Mouse (Mus musculus) limb, embryonic 15.5 days (tissue): ENCODE measurements around the gene Ireb2. TPM values are rescaled to one million over a fixed set of nuclear protein-coding genes. Genes with fewer than 3 reads are reported as not detected.
"Not testable (repeated sequence)": the region's sequence is repeated elsewhere in the genome, so short reads cannot be mapped to it uniquely, and the experiment has no call there.

Experiments used
- ATAC-seq: fragments of 200-750 bp; cut with Nextera tagmentation; 2 replicates; pipeline ENCODE4 v1.8.0; 2017; ENCODE audit warnings: low read depth, moderate TSS enrichment; ENCODE audit not compliant: insufficient number of reproducible peaks, low FRiP score, low TSS enrichment
- H3K27ac ChIP-seq: fragments of 300-500 bp; sonication (generic); 2 replicates; pipeline ENCODE4 v1.5.1; 2015; ENCODE audit warnings: moderate library complexity, mild to moderate bottlenecking, inconsistent platforms
- H3K27me3 ChIP-seq: fragments of 300-500 bp; sonication (generic); 2 replicates; pipeline ENCODE4 v1.6.1; 2015; ENCODE audit warnings: inconsistent platforms
- H3K36me3 ChIP-seq: fragments of 300-500 bp; sonication (generic); 2 replicates; pipeline ENCODE4 v1.6.1; 2015; ENCODE audit warnings: inconsistent platforms
- H3K4me1 ChIP-seq: fragments of 300-500 bp; sonication (generic); 2 replicates; pipeline ENCODE4 v1.6.1; 2015; ENCODE audit warnings: inconsistent platforms
- H3K4me2 ChIP-seq: fragments of 300-500 bp; sonication (generic); 2 replicates; pipeline ENCODE4 v1.6.1; 2015; ENCODE audit warnings: mild to moderate bottlenecking, inconsistent platforms
- H3K4me3 ChIP-seq: fragments of 300-500 bp; sonication (generic); 2 replicates; pipeline ENCODE4 v1.5.1; 2015; ENCODE audit warnings: mild to moderate bottlenecking, inconsistent platforms
- H3K9ac ChIP-seq: fragments of 300-500 bp; sonication (generic); 2 replicates; pipeline ENCODE4 v1.6.1; 2015; ENCODE audit warnings: inconsistent platforms
- H3K9me3 ChIP-seq: fragments of 300-500 bp; sonication (generic); 2 replicates; pipeline ENCODE4 v1.6.1; 2016; ENCODE audit warnings: inconsistent platforms
- WGBS: fragments of 180-500 bp; shearing (Covaris S2); methylation state at CpG from one replicate; pipeline ENCODE4 v1.1.7; 2015; 5-methylcytosine and 5-hydroxymethylcytosine counted together
- polyA plus RNA-seq: library from polyadenylated mRNA; unstranded; fragments of >200 nt; fragmentation: Nextera tagmentation; extraction: Ambion mirVana; gene quantifications from 2 replicates; pipeline ENCODE4 v1.2.1, GENCODE M21; 2015

Ireb2 gene
- polyA plus RNA-seq, result 23.2 and 26.6 TPM in 2 replicates

DNA sequence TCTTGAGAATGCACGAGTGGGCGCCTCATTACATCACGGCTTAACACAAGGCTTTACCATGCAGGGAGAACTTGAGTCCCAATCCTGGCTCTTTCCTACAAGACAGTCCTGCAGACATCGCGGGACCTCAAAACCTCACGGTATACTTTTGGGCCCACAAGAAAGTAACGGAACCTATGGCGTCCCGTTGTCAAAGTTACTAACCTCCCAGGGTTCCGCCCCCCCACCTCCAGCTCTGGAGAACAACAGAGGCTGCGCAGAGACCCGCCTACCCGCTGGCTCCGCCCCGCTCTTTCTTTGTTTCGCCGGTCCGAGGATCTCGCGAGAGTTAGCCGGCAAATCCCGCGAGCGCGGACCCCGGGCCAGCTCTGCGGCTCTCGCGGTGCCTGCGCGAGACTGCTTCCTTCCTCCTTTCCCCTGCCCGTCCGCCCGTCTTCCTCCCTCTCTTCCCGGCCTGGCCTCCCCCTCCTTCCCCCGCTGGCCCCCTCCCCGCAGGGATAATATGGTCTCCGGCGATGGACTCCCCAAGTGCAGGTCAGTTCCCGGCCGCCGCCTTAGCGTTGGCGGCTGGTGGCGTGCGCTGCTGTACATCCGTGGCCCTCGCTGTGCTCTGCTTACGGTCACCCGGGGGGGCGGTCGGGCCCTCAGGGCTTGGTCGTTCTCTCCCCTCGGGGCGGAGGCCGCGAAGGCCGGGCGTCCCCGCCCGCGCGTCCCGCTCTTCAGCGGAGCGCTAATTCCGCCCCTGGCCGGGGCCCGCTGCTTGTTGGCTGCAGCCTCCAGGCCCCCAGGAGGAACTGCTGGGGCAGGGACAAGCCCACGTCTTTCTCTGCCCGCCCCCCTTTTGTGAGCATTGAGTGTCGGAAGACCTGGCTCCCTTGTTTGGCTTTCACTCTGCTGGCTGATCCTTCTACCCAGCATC is at the start of gene Ireb2:
Gene Ireb2 (plus strand): TSS at position 427 of the 919 bp plus-strand sequence.
- Histone ChIP-seq H3K4me2 (peak within 1 kb of the TSS; percentile 62), H3K9ac (peak within 1 kb of the TSS; percentile 99), H3K4me3 (peak within 1 kb of the TSS; percentile 90), H3K36me3 (peaks cover 19% of the 10 kb centered on the region), H3K27me3 (no peaks in the 10 kb centered on the region), H3K9me3 (no peaks in the 10 kb centered on the region), H3K27ac (peak within 1 kb of the TSS; percentile 91), H3K4me1 (peaks cover 14% of the 10 kb centered on the region)
- WGBS, result under 1% methylated on average over 72 of the region's 72 CpGs
- peak; percentile 95 for ATAC-seq

GRCm38 (mm10) chr9:54816508-54817201 is 46.9 kb upstream of the Ireb2 start:
- no peaks in the 10 kb centered on the region for H3K36me3 ChIP-seq
- ATAC-seq, result no peak
- 43% methylated on average over 10 of the region's 10 CpGs for WGBS
- no peak overlapping the region for H3K9ac ChIP-seq
- H3K9me3 ChIP-seq, result no peaks in the 10 kb centered on the region
- no peaks in the 10 kb centered on the region for H3K27me3 ChIP-seq
- no peak overlapping the region for H3K27ac ChIP-seq
- H3K4me3 ChIP-seq, result no peak overlapping the region
- H3K4me2 ChIP-seq, result no peak overlapping the region
- H3K4me1 ChIP-seq, result peaks cover 15% of the 10 kb centered on the region

GRCm38 (mm10) chr9:54821442-54822100 is 42.0 kb upstream of the Ireb2 start:
- peaks cover 12% of the 10 kb centered on the region for H3K4me1 ChIP-seq
- H3K27me3 ChIP-seq, result no peaks in the 10 kb centered on the region
- H3K9me3 ChIP-seq, result no peaks in the 10 kb centered on the region
- H3K4me3 ChIP-seq, result no peak overlapping the region
- H3K27ac ChIP-seq, result no peak overlapping the region
- ATAC-seq, result 0 out of 2 replicates have a peak, but pooled peaks have one; percentile 55
- H3K4me2 ChIP-seq, result no peak overlapping the region
- H3K36me3 ChIP-seq, result no peaks in the 10 kb centered on the region
- no peak overlapping the region for H3K9ac ChIP-seq
- WGBS, result 37% methylated on average over 5 of the region's 5 CpGs

DNA sequence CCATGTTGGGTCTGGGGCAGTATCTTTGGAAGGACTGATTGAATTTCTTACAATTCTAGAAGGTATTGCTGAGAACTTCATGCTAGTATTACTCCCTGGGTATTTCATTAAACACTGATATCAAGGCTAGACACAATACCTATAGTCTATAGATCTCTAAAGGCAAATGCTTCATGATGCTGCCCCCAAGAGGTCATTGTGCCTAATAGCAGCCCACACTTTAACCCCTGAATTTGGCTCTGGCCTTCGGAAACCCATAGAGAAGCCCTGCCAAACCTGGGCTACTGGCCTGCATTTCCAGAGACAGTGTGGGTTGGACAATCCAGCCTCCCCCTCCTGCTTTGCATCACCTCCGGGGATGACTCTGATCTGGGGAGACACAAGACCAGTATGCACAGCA is 33.8 kb upstream of the Ireb2 start:
- no peak overlapping the region for H3K4me3 ChIP-seq
- H3K4me1 ChIP-seq, result no peaks in the 10 kb centered on the region
- H3K4me2 ChIP-seq, result no peak overlapping the region
- no peak overlapping the region for H3K27ac ChIP-seq
- no peaks in the 10 kb centered on the region for H3K27me3 ChIP-seq
- 12% methylated on average over 2 of the region's 2 CpGs for WGBS
- no peaks in the 10 kb centered on the region for H3K36me3 ChIP-seq
- ATAC-seq, result no peak
- no peaks in the 10 kb centered on the region for H3K9me3 ChIP-seq
- H3K9ac ChIP-seq, result no peak overlapping the region

DNA sequence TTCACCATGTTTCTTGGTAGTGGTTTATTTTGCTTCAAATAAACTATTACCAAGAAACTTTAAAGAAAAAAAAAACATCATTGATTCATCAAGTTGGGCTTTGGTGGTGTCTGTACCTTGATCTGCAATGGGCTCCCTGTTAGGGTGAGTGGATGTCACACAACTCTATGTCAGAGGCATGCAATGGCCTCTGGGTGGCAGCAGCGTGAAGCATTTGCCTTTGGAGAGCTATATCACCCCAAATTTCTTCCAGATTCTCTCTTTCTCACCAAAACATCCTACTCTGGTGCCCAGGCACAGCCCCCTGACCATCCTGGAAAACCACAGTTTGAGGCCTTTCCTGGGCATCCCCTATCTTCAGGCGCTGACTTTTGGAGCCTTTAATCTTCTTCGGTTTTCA is 33.0 kb upstream of the Ireb2 start:
- Histone ChIP-seq H3K4me1 (no peaks in the 10 kb centered on the region), H3K4me3 (no peak overlapping the region), H3K9me3 (no peaks in the 10 kb centered on the region), H3K36me3 (no peaks in the 10 kb centered on the region), H3K27me3 (no peaks in the 10 kb centered on the region), H3K27ac (no peak overlapping the region), H3K4me2 (no peak overlapping the region), H3K9ac (no peak overlapping the region)
- ATAC-seq, result no peak
- WGBS, result 42% methylated on average over 3 of the region's 3 CpGs

GRCm38 (mm10) chr9:54833831-54834230 is 29.8 kb upstream of the Ireb2 start:
- H3K27me3 ChIP-seq, result peaks cover 3% of the 10 kb centered on the region; the same call in 1 of the 2 replicates
- no peaks in the 10 kb centered on the region for H3K36me3 ChIP-seq
- no peak for ATAC-seq
- H3K4me3 ChIP-seq, result no peak overlapping the region
- H3K9me3 ChIP-seq, result no peaks in the 10 kb centered on the region
- H3K9ac ChIP-seq, result no peak overlapping the region
- H3K4me1 ChIP-seq, result no peaks in the 10 kb centered on the region
- WGBS, result 65% methylated on average over 1 of the region's 1 CpGs
- H3K4me2 ChIP-seq, result no peak overlapping the region
- H3K27ac ChIP-seq, result no peak overlapping the region

DNA sequence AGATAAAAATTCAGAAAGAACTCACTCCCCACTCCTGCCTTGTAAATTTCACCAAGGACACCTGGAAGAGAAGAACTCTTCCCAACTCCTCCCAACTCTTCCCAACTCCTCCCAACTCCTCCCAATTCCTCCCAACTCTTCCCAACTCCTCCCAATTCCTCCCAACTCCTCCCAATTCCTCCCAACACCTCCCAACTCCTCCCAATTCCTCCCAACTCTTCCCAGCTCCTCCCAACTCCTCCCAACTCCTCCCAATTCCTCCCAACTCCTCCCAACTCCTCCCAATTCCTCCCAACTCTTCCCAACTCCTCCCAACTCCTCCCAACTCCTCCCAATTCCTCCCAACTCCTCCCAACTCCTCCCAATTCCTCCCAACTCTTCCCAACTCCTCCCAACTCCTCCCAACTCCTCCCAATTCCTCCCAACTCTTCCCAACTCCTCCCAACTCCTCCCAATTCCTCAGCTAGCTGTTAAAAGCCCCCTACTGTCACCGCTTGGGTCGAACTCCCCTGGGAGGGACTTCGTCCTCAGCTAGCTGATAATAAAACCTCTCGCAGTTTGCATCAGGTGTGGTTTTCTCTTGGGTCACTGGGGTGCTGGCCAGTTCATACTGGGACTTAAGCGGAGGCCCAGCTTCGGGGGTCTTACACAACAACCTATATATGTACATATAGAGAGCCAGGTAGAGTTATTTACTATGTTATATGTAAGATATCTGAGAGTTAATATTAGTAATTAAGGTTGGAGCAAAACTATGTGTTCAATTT is 27.5 kb upstream of the Ireb2 start:
- ATAC-seq, H3K9me3 ChIP-seq, H3K4me2 ChIP-seq, H3K27ac ChIP-seq, H3K27me3 ChIP-seq, H3K4me1 ChIP-seq, H3K36me3 ChIP-seq, H3K9ac ChIP-seq, H3K4me3 ChIP-seq: not testable (repeated sequence)
- WGBS, result 75% methylated on average over 6 of the region's 6 CpGs

GRCm38 (mm10) chr9:54837835-54838234 is 25.8 kb upstream of the Ireb2 start:
- 58% methylated on average over 7 of the region's 7 CpGs for WGBS
- Histone ChIP-seq H3K4me3 (no peak overlapping the region), H3K9me3 (no peaks in the 10 kb centered on the region), H3K36me3 (no peaks in the 10 kb centered on the region), H3K4me2 (no peak overlapping the region), H3K4me1 (no peaks in the 10 kb centered on the region), H3K27me3 (peaks cover 3% of the 10 kb centered on the region; the same call in 1 of the 2 replicates), H3K27ac (no peak overlapping the region), H3K9ac (no peak overlapping the region)
- ATAC-seq, result no peak

GRCm38 (mm10) chr9:54840145-54840544 is 23.4 kb upstream of the Ireb2 start:
- Histone ChIP-seq H3K27me3 (peaks cover 3% of the 10 kb centered on the region; the same call in 1 of the 2 replicates), H3K4me3 (no peak overlapping the region), H3K4me2 (no peak overlapping the region), H3K9me3 (no peaks in the 10 kb centered on the region), H3K9ac (no peak overlapping the region), H3K36me3 (no peaks in the 10 kb centered on the region), H3K4me1 (no peaks in the 10 kb centered on the region), H3K27ac (no peak overlapping the region)
- no peak for ATAC-seq
- 63% methylated on average over 1 of the region's 1 CpGs for WGBS

- no peak overlapping the region for H3K4me2 ChIP-seq
- no peaks in the 10 kb centered on the region for H3K36me3 ChIP-seq
- WGBS, result 78% methylated on average over 5 of the region's 5 CpGs
- H3K9me3 ChIP-seq, result no peaks in the 10 kb centered on the region
- no peak for ATAC-seq
- no peaks in the 10 kb centered on the region for H3K4me1 ChIP-seq
- no peak overlapping the region for H3K9ac ChIP-seq
- H3K27ac ChIP-seq, result no peak overlapping the region
- no peaks in the 10 kb centered on the region for H3K27me3 ChIP-seq
- H3K4me3 ChIP-seq, result no peak overlapping the region
These were observed 21.3 kb upstream of the Ireb2 start for GRCm38 (mm10) chr9:54842311-54842710.

DNA sequence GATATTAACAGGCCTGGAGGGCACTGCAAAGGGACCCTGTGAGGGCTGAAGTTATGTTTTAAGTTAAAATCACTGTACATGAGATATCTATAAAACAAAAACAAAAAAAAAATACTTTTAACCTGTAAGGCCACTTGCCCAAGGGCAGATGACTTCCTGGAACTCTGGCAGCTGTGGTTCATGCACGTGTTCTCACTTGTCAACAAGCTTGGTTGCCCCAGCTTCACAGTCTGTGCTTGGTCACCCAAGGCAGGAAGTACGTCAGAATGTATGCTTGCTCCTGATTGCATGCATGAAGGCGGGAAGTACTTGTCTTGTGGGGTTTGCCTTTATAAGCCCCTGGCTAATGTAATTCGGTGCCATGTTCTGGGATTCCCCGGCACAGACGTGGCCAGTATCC is 19.7 kb upstream of the Ireb2 start:
- 57% methylated on average over 6 of the region's 6 CpGs for WGBS
- no peaks in the 10 kb centered on the region for H3K27me3 ChIP-seq
- H3K9ac ChIP-seq, result no peak overlapping the region
- no peak overlapping the region for H3K4me2 ChIP-seq
- no peaks in the 10 kb centered on the region for H3K9me3 ChIP-seq
- H3K4me1 ChIP-seq, result no peaks in the 10 kb centered on the region
- no peak overlapping the region for H3K4me3 ChIP-seq
- ATAC-seq, result no peak
- H3K27ac ChIP-seq, result no peak overlapping the region
- no peaks in the 10 kb centered on the region for H3K36me3 ChIP-seq
